Mouse (Mus musculus) B cell, adult 62 days (primary cell): Measurements from ENCODE around the gene Aox3. TPM values are rescaled to one million over a fixed set of nuclear protein-coding genes. Genes with fewer than 3 reads are reported as not detected.

Source experiments
- total RNA-seq: library from RNA; stranded (reverse); gene quantifications from 4 replicates; pipeline ENCODE4 v1.2.4, GENCODE M21; 2023

The Aox3 gene
- not detected in 4 replicates for total RNA-seq

DNA sequence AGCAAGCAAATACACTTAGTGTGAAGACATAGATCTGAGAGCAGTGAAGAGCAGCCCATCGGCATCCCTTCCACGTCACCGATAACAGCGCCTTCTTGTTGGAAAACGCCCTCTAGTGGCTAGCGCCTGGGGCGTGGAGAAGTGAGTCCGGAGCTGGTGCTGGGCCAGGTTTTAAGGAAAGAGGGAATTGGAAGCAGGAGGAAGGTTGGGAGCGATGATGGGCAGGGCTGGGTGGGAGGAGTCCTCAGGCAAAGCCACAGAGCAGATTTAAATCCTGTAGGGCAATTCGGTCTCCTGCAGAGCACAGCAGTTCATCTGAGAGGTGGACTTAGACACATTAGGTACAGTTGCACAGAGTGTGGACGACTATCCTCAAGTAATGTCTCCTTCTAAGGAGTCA lies at the start of gene Aox3:
Aox3 (plus strand) TSS at position 251 of the 400 bp plus-strand sequence.

DNA sequence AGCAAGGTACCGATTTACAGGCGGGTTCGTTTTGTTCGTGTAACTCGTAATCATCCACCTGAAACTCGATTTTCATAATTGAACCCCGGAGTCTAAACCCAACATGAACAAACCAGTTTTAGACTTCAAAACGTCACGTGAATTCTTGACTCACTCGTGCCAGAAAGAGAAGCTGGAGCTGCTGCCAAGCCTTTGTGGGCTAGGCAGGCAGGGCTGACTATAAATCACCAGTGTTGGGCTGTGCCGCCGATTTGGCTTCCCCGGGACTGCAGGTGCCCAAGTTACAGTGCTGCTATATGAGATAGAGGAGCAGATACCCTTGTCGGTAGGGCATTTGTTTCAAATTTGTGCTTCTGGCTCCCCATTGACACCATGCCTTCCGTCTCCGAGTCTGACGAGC lies 97.3 kb downstream of the Aox3 start, which contains the start of gene Aox4:
Aox4 (plus strand) TSS at position 195 of the 400 bp plus-strand sequence.

Other genes with a start within 250 kb of the Aox3 start
- 0.69 to 1.2 TPM (median 0.92 TPM) in 4 replicates for gene Sgo2a, start 117.2 kb upstream of the Aox3 start, total RNA-seq
- gene Kctd18, start 94.2 kb upstream of the Aox3 start, total RNA-seq: 43.2 to 49.7 TPM (median 46.9 TPM) in 4 replicates
- gene Aox1, start 83.2 kb upstream of the Aox3 start, total RNA-seq: not detected in 4 replicates
- 0.91 to 1.1 TPM (median 1.0 TPM) in 4 replicates for gene Aox4, start 97.3 kb downstream of the Aox3 start, total RNA-seq
- gene Aox2, start 165.2 kb downstream of the Aox3 start, total RNA-seq: not detected in 4 replicates